Mouse (Mus musculus): ENCODE data around the gene N4bp1. TPM values are rescaled to one million over a fixed set of nuclear protein-coding genes. Genes with fewer than 3 reads are reported as not detected.

N4bp1 gene
- polyA plus RNA-seq, 1 experiment from 2014 or later: 11.1 TPM

GRCm38 (mm10) chr8:86826538-86826937 is 58.5 kb downstream of the N4bp1 start:
- Histone ChIP-seq H3K36me3 (no peaks in the 10 kb centered on the region), H3K4me1 (no peaks in the 10 kb centered on the region), H3K9me3 (replicated peaks) (no peaks in the 10 kb centered on the region), H3K27me3 (ENCODE audit: low read depth, poor library complexity, severe bottlenecking) (no peaks in the 10 kb centered on the region), H3K4me3 (no peak overlapping the region), H3K27ac (no peak overlapping the region)
- no peak for DNase-seq (ENCODE audit: low spot score)

DNA sequence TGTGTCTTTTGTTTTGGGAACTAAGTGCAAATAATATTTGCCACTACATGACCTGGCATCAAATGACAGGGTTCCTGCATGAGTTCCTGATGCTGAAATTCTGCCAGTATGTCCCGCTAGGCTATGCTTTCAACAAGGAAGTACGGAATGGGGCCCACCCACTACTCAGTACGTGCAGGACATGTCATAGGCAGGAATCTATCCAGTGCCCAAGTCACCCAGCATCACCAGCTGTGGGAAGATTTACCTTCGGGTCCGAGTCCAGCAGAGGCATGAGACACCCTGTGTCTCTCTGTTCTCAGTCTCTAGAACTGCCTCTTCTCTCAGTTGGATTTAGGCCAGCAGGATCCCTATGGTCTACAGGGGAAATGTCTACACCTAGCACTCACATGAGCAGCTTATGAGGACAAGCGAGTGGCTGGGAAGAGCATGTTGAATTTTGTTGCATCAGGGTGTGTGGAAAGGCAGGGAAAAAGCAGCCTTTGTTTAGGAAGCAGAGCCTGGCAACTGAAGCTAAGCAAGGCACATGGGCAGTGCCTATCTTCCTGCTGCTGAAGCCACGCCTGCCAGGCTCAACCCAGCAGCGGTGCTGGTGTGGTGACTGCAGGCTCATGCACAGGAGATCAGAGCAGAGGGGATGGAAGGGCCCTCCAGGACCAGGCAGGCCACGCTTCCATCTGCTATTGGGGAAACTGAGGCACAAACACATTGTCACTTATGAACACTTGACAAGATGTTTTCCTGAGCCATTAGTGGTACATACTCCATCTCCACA is 59.2 kb downstream of the N4bp1 start:
- DNase-seq (ENCODE audit: low spot score): no peak
- 86% methylated on average over 9 of the region's 9 CpGs for WGBS

GRCm38 (mm10) chr8:86824735-86825134 is 60.3 kb downstream of the N4bp1 start:
- Histone ChIP-seq H3K4me3 (no peak overlapping the region), H3K4me1 (peaks cover 17% of the 10 kb centered on the region), H3K27me3 (ENCODE audit: low read depth, poor library complexity, severe bottlenecking) (no peaks in the 10 kb centered on the region), H3K36me3 (no peaks in the 10 kb centered on the region), H3K27ac (no peak overlapping the region), H3K9me3 (replicated peaks) (no peaks in the 10 kb centered on the region)
- no peak for DNase-seq (ENCODE audit: low spot score)
- 87% methylated on average over 4 of the region's 4 CpGs for WGBS

More for the DNA sequence above, 59.2 kb downstream of the N4bp1 start:
- H3K4me1 ChIP-seq: peaks cover 6% of the 10 kb centered on the region
- H3K36me3 ChIP-seq: no peaks in the 10 kb centered on the region
- no peak overlapping the region for H3K27ac ChIP-seq
- no peak overlapping the region for H3K4me3 ChIP-seq
- H3K9me3 ChIP-seq (replicated peaks): no peaks in the 10 kb centered on the region
- H3K27me3 ChIP-seq (ENCODE audit: low read depth, poor library complexity, severe bottlenecking): no peaks in the 10 kb centered on the region

- Histone ChIP-seq H3K4me1 (peaks cover 22% of the 10 kb centered on the region), H3K27ac (peak overlapping the region; percentile 56; the same call in 1 of the 2 replicates), H3K27me3 (ENCODE audit: low read depth, poor library complexity, severe bottlenecking) (no peaks in the 10 kb centered on the region), H3K9me3 (replicated peaks) (no peaks in the 10 kb centered on the region), H3K4me3 (no peak overlapping the region), H3K36me3 (no peaks in the 10 kb centered on the region)
- 4% methylated on average over 3 of the region's 3 CpGs for WGBS
- peak; percentile 77 for DNase-seq (ENCODE audit: low spot score)
Observed at GRCm38 (mm10) chr8:86820756-86821201, 64.3 kb downstream of the N4bp1 start.

DNA sequence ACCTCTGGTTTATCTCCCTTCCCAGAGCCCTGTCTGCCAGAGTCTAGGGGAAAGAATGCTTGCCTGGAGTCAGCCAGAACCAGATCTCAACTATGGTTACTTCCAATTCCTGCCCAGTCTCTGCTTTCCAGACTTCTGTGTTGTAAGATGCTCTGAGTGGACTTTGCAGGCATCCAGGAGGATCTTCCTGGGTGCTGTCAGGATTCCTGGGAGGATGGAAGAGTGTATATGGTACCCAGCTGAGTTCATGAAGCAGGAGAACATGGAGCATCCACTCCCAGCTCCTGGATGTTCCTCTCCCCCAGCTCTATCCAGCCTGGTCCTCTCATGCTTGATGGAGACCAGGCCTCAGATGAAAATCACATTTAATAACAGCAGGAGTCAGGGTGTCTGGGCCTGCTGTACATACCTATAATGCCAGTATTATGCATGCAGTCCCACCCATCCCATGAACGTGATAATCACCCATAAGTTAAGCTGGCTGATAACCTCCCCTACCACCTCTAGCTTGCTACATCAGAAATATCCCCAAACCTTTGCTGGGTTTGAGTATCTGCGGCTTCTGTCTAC is 64.8 kb downstream of the N4bp1 start:
- H3K4me3 ChIP-seq: no peak overlapping the region
- no peak for DNase-seq (ENCODE audit: low spot score)
- H3K9me3 ChIP-seq (replicated peaks): no peaks in the 10 kb centered on the region
- H3K27ac ChIP-seq: peak overlapping the region; percentile 56; the same call in 1 of the 2 replicates
- 0 out of 2 replicates have a peak, but pooled peaks cover 2% of the 10 kb centered on the region for H3K27me3 ChIP-seq (ENCODE audit: low read depth, poor library complexity, severe bottlenecking)
- 47% methylated on average over 2 of the region's 2 CpGs for WGBS
- no peaks in the 10 kb centered on the region for H3K36me3 ChIP-seq
- H3K4me1 ChIP-seq: peaks cover 23% of the 10 kb centered on the region

DNA sequence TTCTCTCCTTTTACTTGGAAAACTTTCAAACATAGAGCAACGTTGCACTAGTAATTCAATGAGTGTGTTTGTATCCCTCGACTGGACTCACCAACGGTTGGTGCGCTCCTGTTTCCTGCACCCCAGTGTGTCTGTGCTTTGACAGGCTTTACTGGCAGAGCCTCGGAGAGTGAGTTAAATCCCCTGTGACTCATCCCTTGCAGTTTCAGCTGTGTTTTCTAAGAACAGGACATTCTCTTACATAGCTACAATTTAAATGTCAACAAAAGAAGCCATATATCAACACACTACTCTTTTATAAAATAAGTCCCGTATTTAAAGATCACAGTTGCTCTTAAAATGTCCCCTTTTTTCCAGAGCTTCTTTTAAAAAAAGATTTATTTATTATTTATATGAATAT is 65.6 kb downstream of the N4bp1 start:
- Histone ChIP-seq H3K9me3 (replicated peaks) (no peaks in the 10 kb centered on the region), H3K4me3 (no peak overlapping the region), H3K4me1 (peaks cover 24% of the 10 kb centered on the region), H3K36me3 (no peaks in the 10 kb centered on the region), H3K27me3 (ENCODE audit: low read depth, poor library complexity, severe bottlenecking) (0 out of 2 replicates have a peak, but pooled peaks cover 4% of the 10 kb centered on the region), H3K27ac (no peak overlapping the region)
- 72% methylated on average over 6 of the region's 6 CpGs for WGBS
- no peak for DNase-seq (ENCODE audit: low spot score)

- Histone ChIP-seq H3K27ac (no peak overlapping the region), H3K36me3 (no peaks in the 10 kb centered on the region), H3K9me3 (replicated peaks) (no peaks in the 10 kb centered on the region), H3K27me3 (ENCODE audit: low read depth, poor library complexity, severe bottlenecking) (no peaks in the 10 kb centered on the region), H3K4me3 (no peak overlapping the region), H3K4me1 (no peaks in the 10 kb centered on the region; the same call in 1 of the 2 replicates)
- DNase-seq (ENCODE audit: low spot score): no peak
- 86% methylated on average over 15 of the region's 15 CpGs for WGBS
Observed at GRCm38 (mm10) chr8:86808990-86809960, 75.8 kb downstream of the N4bp1 start.

- Histone ChIP-seq H3K36me3 (no peaks in the 10 kb centered on the region), H3K4me1 (no peaks in the 10 kb centered on the region; the same call in 1 of the 2 replicates), H3K9me3 (replicated peaks) (no peaks in the 10 kb centered on the region), H3K4me3 (no peak overlapping the region), H3K27ac (no peak overlapping the region), H3K27me3 (ENCODE audit: low read depth, poor library complexity, severe bottlenecking) (no peaks in the 10 kb centered on the region)
- 83% methylated on average over 5 of the region's 5 CpGs for WGBS
- no peak for DNase-seq (ENCODE audit: low spot score)
Observed at GRCm38 (mm10) chr8:86808239-86808638, 76.8 kb downstream of the N4bp1 start.

GRCm38 (mm10) chr8:86801988-86802387 is 83.1 kb downstream of the N4bp1 start:
- WGBS: 59% methylated on average over 6 of the region's 6 CpGs
- no peak overlapping the region for H3K27ac ChIP-seq

GRCm38 (mm10) chr8:86800966-86801365 is 84.1 kb downstream of the N4bp1 start:
- WGBS: 58% methylated on average over 4 of the region's 4 CpGs
- H3K36me3 ChIP-seq: no peaks in the 10 kb centered on the region
- DNase-seq (ENCODE audit: low spot score): no peak
- H3K4me3 ChIP-seq: no peak overlapping the region
- 0 out of 2 replicates have a peak, but pooled peaks cover 8% of the 10 kb centered on the region for H3K4me1 ChIP-seq
- no peak overlapping the region for H3K27ac ChIP-seq
- H3K27me3 ChIP-seq (ENCODE audit: low read depth, poor library complexity, severe bottlenecking): no peaks in the 10 kb centered on the region
- H3K9me3 ChIP-seq (replicated peaks): no peaks in the 10 kb centered on the region

More at GRCm38 (mm10) chr8:86801988-86802387, 83.1 kb downstream of the N4bp1 start:
- Histone ChIP-seq H3K27me3 (ENCODE audit: low read depth, poor library complexity, severe bottlenecking) (no peaks in the 10 kb centered on the region), H3K36me3 (no peaks in the 10 kb centered on the region), H3K4me1 (0 out of 2 replicates have a peak, but pooled peaks cover 8% of the 10 kb centered on the region), H3K9me3 (replicated peaks) (no peaks in the 10 kb centered on the region), H3K4me3 (no peak overlapping the region)
- DNase-seq (ENCODE audit: low spot score): no peak

GRCm38 (mm10) chr8:86798141-86798540 is 86.9 kb downstream of the N4bp1 start:
- 0 out of 2 replicates have a peak, but pooled peaks cover 8% of the 10 kb centered on the region for H3K4me1 ChIP-seq
- H3K27me3 ChIP-seq (ENCODE audit: low read depth, poor library complexity, severe bottlenecking): no peaks in the 10 kb centered on the region
- no peak for DNase-seq (ENCODE audit: low spot score)
- no peak overlapping the region for H3K27ac ChIP-seq
- no peaks in the 10 kb centered on the region for H3K9me3 ChIP-seq (replicated peaks)
- WGBS: 93% methylated on average over 6 of the region's 6 CpGs
- no peaks in the 10 kb centered on the region for H3K36me3 ChIP-seq
- H3K4me3 ChIP-seq: no peak overlapping the region

DNA sequence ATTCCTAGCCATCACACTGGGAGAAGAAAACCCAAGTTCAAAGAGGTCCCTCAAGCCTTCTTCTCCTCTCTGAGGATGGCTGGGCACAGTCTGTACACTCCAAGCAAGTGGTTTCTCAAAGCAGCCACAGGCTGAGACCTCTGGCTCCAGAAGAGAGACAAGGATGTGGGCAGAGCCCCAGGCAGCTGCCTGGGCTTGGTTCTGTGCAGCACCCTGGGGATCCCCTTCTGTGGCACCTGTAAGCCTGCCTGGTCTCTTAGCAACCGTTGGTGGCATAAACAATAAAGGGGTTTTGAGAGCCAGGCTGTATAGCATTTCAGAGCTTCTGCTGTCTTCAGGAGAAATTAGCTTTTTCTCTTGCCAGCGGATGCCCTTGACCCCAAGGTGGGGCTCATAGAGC is 87.4 kb downstream of the N4bp1 start:
- 89% methylated on average over 2 of the region's 2 CpGs for WGBS

More for the DNA sequence above, 87.4 kb downstream of the N4bp1 start:
- H3K9me3 ChIP-seq (replicated peaks): no peaks in the 10 kb centered on the region
- H3K36me3 ChIP-seq: no peaks in the 10 kb centered on the region
- H3K4me1 ChIP-seq: 0 out of 2 replicates have a peak, but pooled peaks cover 8% of the 10 kb centered on the region
- H3K4me3 ChIP-seq: no peak overlapping the region
- no peak overlapping the region for H3K27ac ChIP-seq
- DNase-seq (ENCODE audit: low spot score): no peak
- no peaks in the 10 kb centered on the region for H3K27me3 ChIP-seq (ENCODE audit: low read depth, poor library complexity, severe bottlenecking)

Measured in limb, embryonic 10.5 days (tissue).